Mouse (Mus musculus) cerebellum, postnatal 25 days (tissue): ENCODE results near the gene Tmem135.

Experiments used
- DNase-seq, 2 experiments: peaks; one replicate each; pipeline ENCODE4 v3.0.0; 2021; ENCODE audit warnings: mixed read lengths in 2 of 2

Tmem135 gene

GRCm38 (mm10) chr7:89242565-89242964, 161.5 kb downstream of the Tmem135 start:
- DNase-seq = no peak

GRCm38 (mm10) chr7:89242143-89242542, 161.9 kb downstream of the Tmem135 start:
- DNase-seq = no peak

- no peak for DNase-seq
Measured at GRCm38 (mm10) chr7:89239592-89239991, 164.4 kb downstream of the Tmem135 start.

- DNase-seq = no peak
Measured at GRCm38 (mm10) chr7:89236592-89236991, 167.4 kb downstream of the Tmem135 start.

- DNase-seq = no peak
Measured at GRCm38 (mm10) chr7:89235974-89236507, 168.0 kb downstream of the Tmem135 start.

- DNase-seq = peak; percentile 65 to 77
Measured at GRCm38 (mm10) chr7:89232499-89233145, 171.4 kb downstream of the Tmem135 start.

GRCm38 (mm10) chr7:89231200-89231790, 172.7 kb downstream of the Tmem135 start:
- peak in 1 of 2 experiments; percentile 34 for DNase-seq

GRCm38 (mm10) chr7:89222609-89223008, 181.4 kb downstream of the Tmem135 start:
- no peak for DNase-seq

GRCm38 (mm10) chr7:89216628-89217027, 187.4 kb downstream of the Tmem135 start:
- DNase-seq = no peak

- no peak for DNase-seq
Measured at GRCm38 (mm10) chr7:89216118-89216517, 187.9 kb downstream of the Tmem135 start.

- DNase-seq = peak in 1 of 2 experiments; percentile 30
Measured at GRCm38 (mm10) chr7:89215714-89216113, 188.3 kb downstream of the Tmem135 start.

GRCm38 (mm10) chr7:89210506-89210905, 193.5 kb downstream of the Tmem135 start:
- DNase-seq = no peak

GRCm38 (mm10) chr7:89206165-89206564, 197.9 kb downstream of the Tmem135 start:
- no peak for DNase-seq

- no peak for DNase-seq
Measured at GRCm38 (mm10) chr7:89205402-89205801, 198.6 kb downstream of the Tmem135 start.

- DNase-seq = no peak
Measured at GRCm38 (mm10) chr7:89203144-89203543, 200.9 kb downstream of the Tmem135 start.

- no peak for DNase-seq
Measured at GRCm38 (mm10) chr7:89201954-89202353, 202.1 kb downstream of the Tmem135 start.

GRCm38 (mm10) chr7:89198499-89198898, 205.5 kb downstream of the Tmem135 start:
- DNase-seq = no peak

- DNase-seq = no peak
Measured at GRCm38 (mm10) chr7:89193459-89193858, 210.6 kb downstream of the Tmem135 start.

GRCm38 (mm10) chr7:89183928-89184327, 220.1 kb downstream of the Tmem135 start:
- DNase-seq = no peak

- no peak for DNase-seq
Measured at GRCm38 (mm10) chr7:89182943-89183342, 221.1 kb downstream of the Tmem135 start.

GRCm38 (mm10) chr7:89181285-89181684, 222.7 kb downstream of the Tmem135 start:
- no peak for DNase-seq

- DNase-seq = peak; percentile 54 to 58
Measured at GRCm38 (mm10) chr7:89178601-89179000, 225.4 kb downstream of the Tmem135 start.

GRCm38 (mm10) chr7:89177926-89178325, 226.1 kb downstream of the Tmem135 start:
- no peak for DNase-seq

- DNase-seq = no peak
Measured at GRCm38 (mm10) chr7:89174430-89174829, 229.6 kb downstream of the Tmem135 start.
